Mouse (Mus musculus) lung, postnatal 36 days (tissue): Measurements from ENCODE around the gene Prnp.

ENCODE experiments used
- DNase-seq: peaks from one replicate; pipeline ENCODE4 v3.0.0; 2022; ENCODE audit warnings: mixed read lengths

Prnp gene

DNA sequence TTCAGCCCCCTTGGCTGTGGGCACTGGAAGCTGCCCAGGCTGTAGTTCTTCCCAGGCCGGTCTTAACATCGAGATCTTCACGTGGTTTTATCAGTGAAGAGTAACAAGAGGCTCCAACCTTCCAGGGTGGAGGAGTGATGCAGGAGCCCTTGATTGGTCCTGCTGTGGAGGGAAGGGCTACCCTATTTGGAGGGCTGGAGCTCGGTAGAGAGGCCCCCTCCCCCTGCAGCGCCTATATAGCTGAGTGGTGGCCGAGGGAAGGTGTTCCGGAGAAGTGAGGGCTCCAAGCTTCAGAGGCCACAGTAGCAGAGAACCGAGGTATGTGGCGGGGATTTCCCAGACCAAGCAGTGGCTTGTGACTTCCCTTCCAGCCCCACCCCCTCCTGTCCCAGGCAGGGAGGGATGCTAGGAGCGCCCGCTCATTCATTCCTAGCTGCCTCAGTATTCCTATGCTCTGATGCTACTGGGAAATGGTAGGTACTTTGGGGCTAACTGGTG, 40.9 kb downstream of the Prnp start, which contains the start of gene Prnd:
Gene Prnd (plus strand): TSS at position 264 of the 498 bp plus-strand sequence.
- DNase-seq = no peak

GRCm38 (mm10) chr2:131952456-131952855, 42.7 kb downstream of the Prnp start:
- no peak for DNase-seq

GRCm38 (mm10) chr2:131952961-131953538, 43.3 kb downstream of the Prnp start:
- peak; percentile 23 for DNase-seq

DNA sequence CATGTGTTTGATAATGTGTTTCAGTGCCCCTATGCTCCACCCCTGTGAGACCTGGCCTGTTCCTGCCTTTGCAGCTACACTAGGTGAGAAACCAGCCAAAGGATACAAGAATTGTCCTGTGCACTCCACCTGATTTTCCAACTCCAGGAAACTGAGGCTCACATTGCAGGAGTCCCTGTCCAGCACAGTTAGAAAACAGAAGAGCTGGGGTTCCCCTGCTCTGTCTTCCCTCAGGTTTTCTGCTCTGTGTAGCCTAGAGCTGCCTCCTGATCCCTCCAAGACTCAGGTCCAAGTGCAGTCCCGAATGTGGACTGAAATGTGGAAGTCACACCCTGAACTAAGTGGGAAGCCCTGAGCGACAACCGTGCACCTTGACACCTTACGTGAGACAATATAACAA, 44.0 kb downstream of the Prnp start:
- no peak for DNase-seq

- peak; percentile 59 for DNase-seq
These were observed 45.1 kb downstream of the Prnp start for GRCm38 (mm10) chr2:131954835-131955234.

DNA sequence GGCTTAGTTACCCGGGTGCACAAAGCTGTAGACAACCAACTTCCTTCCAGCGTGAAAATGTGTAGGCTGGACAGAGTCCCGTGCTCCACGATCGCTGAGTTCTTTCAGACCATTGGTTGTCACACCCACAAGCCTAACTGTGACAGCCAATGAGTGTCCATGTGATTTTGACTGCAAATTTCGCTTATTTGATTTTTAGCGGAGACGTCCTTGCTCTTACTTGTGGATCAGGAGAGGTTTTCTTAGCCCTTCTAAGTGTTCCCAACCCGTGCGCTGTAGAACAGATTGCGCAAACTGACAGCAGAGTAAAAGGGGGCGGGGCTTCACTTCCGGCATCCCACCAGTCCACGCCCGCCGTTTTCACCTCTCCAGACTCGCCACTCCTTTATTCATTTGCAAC, 45.5 kb downstream of the Prnp start:
- peak; percentile 84 for DNase-seq

- no peak for DNase-seq
These were observed 46.9 kb downstream of the Prnp start for GRCm38 (mm10) chr2:131956336-131957256.

- no peak for DNase-seq
These were observed 48.0 kb downstream of the Prnp start for GRCm38 (mm10) chr2:131957731-131958222.

DNA sequence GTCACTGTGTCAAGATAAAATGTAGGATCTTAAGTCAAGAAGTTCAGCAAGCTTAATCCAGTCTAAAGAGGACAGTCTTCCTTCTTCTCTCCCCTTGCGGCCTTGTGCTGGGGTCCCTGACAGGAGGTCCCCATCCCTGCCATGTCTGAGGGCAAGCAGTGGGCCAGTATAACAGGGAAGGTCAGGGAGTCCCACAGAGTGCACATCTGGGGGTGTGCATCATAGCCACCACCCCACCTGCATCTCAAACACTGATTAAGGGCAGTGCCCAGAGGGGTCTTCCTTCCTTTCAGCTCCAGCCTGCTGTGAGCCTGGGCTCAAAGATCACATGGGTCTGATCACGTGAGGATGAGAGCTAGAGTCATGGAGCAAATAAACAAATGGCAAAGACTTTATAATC, 51.9 kb downstream of the Prnp start:
- DNase-seq = no peak

DNA sequence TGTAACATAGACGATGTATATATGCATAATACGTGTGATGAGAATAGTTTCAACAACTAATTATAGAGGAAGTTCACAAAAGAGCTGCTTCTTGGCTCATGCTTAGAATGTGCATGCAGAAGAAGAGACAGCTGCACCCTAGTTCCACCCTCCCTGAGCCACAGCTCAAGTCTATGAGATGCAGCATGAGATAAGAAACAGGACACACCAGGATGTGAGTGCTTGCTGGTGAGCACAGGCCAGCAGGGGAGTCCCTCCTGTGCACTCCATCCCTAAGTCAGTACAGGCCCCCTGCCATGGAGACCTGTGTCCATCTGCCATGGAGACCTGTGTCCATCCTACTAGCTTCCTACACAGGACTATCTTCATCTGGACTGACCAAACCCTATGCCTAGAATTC, 60.9 kb downstream of the Prnp start:
- no peak for DNase-seq

- DNase-seq = no peak
These were observed 61.4 kb downstream of the Prnp start for GRCm38 (mm10) chr2:131971098-131971497.

- no peak for DNase-seq
These were observed 66.9 kb downstream of the Prnp start for GRCm38 (mm10) chr2:131976663-131977062.

- DNase-seq = peak; percentile 34
These were observed 71.1 kb downstream of the Prnp start for GRCm38 (mm10) chr2:131980866-131981265.

GRCm38 (mm10) chr2:131982546-131983196, 72.9 kb downstream of the Prnp start:
- DNase-seq = peak; percentile 84

- no peak for DNase-seq
These were observed 78.2 kb downstream of the Prnp start for GRCm38 (mm10) chr2:131987950-131988349.
